In the genomic region with DNA sequence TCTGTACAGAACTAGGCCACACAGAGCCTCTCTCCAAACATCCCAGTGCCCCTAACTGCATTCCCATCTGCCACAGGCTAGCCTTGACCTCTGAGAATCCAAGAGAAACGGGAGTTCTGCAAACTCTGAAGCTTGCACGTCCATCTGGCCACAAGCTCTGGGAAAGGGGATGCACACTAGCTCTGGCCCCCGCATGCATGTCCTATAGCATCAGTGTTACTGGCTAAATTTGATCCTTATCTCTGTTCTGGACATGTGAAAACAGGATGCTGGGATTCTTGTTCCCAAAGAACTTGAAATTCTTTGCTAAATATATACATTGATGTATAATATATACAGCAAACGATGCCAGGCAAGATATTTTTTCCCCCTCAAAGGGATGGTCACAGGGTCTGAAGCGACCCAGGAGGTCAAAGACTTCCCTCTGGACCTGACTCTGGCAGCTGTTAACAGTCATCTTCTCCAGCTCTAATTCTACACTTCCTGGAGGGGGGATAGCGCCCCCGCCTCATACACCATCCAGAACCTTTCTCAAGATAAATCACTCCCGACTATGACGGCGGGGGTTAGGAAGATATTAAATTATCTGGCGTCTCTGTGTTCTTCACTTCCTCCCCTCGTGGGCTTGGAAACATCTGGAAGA, we compare ENCODE assay signal across 31 mouse cellular contexts. TPM values are rescaled to one million over a fixed set of nuclear protein-coding genes. Genes with fewer than 3 reads are reported as not detected.
DNase-seq lines count a peak whose midpoint lies in the region; ATAC-seq and TF ChIP-seq lines count a peak whose summit lies in the region.
"Had no signal": no experiment of that assay in that cellular context is flagged by ENCODE, and none has a peak within 500 bp of the region (broad histone marks: within the 10 kb centered on the region; RNA-seq: fewer than 3 reads in every experiment).

No protein-coding gene starts in this region.

- no peak for TF ChIP-seq CTCF in heart, postnatal 0 days (IDR thresholded peaks at IDR 0.05; ENCODE audit: low read depth)
- TF ChIP-seq CTCF in lung, adult 2 months (IDR thresholded peaks at IDR 0.05; ENCODE audit: insufficient read depth, low read length): no peak

- H3K9ac ChIP-seq in heart, postnatal 0 days (replicated peaks; ENCODE audit: low read depth, low read length): no peak overlapping the region
- H3K9ac ChIP-seq in lung, embryonic 16.5 days (ENCODE audit: low read length): no peak overlapping the region
- H3K9ac ChIP-seq: forebrain, embryonic 12.5 days; heart, embryonic 12.5 days; hindbrain, embryonic 14.5 days; limb, embryonic 15.5 days; liver, embryonic 15.5 days; midbrain, embryonic 12.5 days had no signal

- peaks cover 3% of the 10 kb centered on the region; the same call in 1 of the 2 replicates for H3K27me3 ChIP-seq in heart, postnatal 0 days (ENCODE audit: control insufficient read depth, insufficient read depth, low read length)
- H3K27me3 ChIP-seq in lung, embryonic 16.5 days (ENCODE audit: control insufficient read depth, insufficient read depth, low read depth, low read length): no peaks in the 10 kb centered on the region; the same call in 1 of the 2 replicates
- no peaks in the 10 kb centered on the region; the same call in 1 of the 2 replicates for H3K27me3 ChIP-seq in forebrain, embryonic 10.5 days (ENCODE audit: poor library complexity, severe bottlenecking)

- DNase-seq in heart, postnatal 0 days (ENCODE audit: low spot score): no peak
- no peak for DNase-seq in heart, postnatal 4 days
- no peak for DNase-seq in lung, adult 2 months
- peak; percentile 11 to 33 for DNase-seq in kidney, postnatal 36 days
- no peak for DNase-seq in forebrain, embryonic 10.5 days (ENCODE audit: extremely low spot score, low spot score)
- DNase-seq in cerebellum, postnatal 36 days: no peak
- no peak for DNase-seq in layer of hippocampus, postnatal 14 days (ENCODE audit: low spot score in 2 of 2)
- DNase-seq: adrenal gland, postnatal 25 days; cerebellum, adult 11 months; cerebellum, postnatal 10 days; gastrocnemius, postnatal 10 days; heart, adult 11 months; retina, postnatal 1 day; right cerebral cortex, postnatal 4 days; thymus, postnatal 25 days had no signal

- H3K4me3 ChIP-seq in heart, postnatal 0 days (ENCODE audit: low read depth, low read length): no peak overlapping the region
- no peak overlapping the region for H3K4me3 ChIP-seq in lung, embryonic 16.5 days (ENCODE audit: low read length)
- H3K4me3 ChIP-seq in lung, adult 2 months (replicated peaks; ENCODE audit: extremely low read depth, low read depth, low read length): no peak overlapping the region
- H3K4me3 ChIP-seq in forebrain, embryonic 10.5 days: no peak overlapping the region
- H3K4me3 ChIP-seq: forebrain, embryonic 12.5 days; heart, embryonic 12.5 days; limb, embryonic 15.5 days; liver, embryonic 15.5 days; midbrain, embryonic 12.5 days had no signal

- no peak overlapping the region for H3K4me2 ChIP-seq in heart, postnatal 0 days (ENCODE audit: low read depth, low read length)
- no peak overlapping the region for H3K4me2 ChIP-seq in lung, embryonic 16.5 days (ENCODE audit: low read depth, low read length)
- H3K4me2 ChIP-seq: forebrain, embryonic 12.5 days; heart, embryonic 12.5 days; hindbrain, embryonic 14.5 days; limb, embryonic 15.5 days; liver, embryonic 15.5 days; midbrain, embryonic 12.5 days had no signal

- H3K36me3 ChIP-seq in heart, postnatal 0 days (replicated peaks; ENCODE audit: control insufficient read depth, insufficient read depth, low read length): no peaks in the 10 kb centered on the region
- H3K36me3 ChIP-seq in lung, embryonic 16.5 days (ENCODE audit: control insufficient read depth, insufficient read depth, low read length): no peaks in the 10 kb centered on the region
- H3K36me3 ChIP-seq in forebrain, embryonic 10.5 days (replicated peaks): no peaks in the 10 kb centered on the region
- H3K36me3 ChIP-seq: forebrain, embryonic 12.5 days; G1E; heart, embryonic 12.5 days; limb, embryonic 15.5 days; liver, embryonic 15.5 days; midbrain, embryonic 12.5 days had no signal

- H3K4me1 ChIP-seq in heart, postnatal 0 days (ENCODE audit: control insufficient read depth, insufficient read depth): no peaks in the 10 kb centered on the region
- peaks cover 8% of the 10 kb centered on the region; the same call in 1 of the 2 replicates for H3K4me1 ChIP-seq in lung, embryonic 16.5 days (replicated peaks; ENCODE audit: control insufficient read depth, insufficient read depth, low read length)
- H3K4me1 ChIP-seq in lung, adult 2 months (ENCODE audit: control insufficient read depth, insufficient read depth, low read length): no peaks in the 10 kb centered on the region
- H3K4me1 ChIP-seq in forebrain, embryonic 10.5 days: no peaks in the 10 kb centered on the region
- H3K4me1 ChIP-seq: forebrain, embryonic 12.5 days; heart, embryonic 12.5 days; liver, embryonic 15.5 days; midbrain, embryonic 12.5 days had no signal

- WGBS in heart, postnatal 0 days: 54% methylated on average over 12 of the region's 12 CpGs
- 36% methylated on average over 12 of the region's 12 CpGs for WGBS in lung, embryonic 16.5 days
- WGBS in lung, adult 2 months: 42% methylated on average over 12 of the region's 12 CpGs
- 88% methylated on average over 12 of the region's 12 CpGs for WGBS in forebrain, embryonic 10.5 days

- no peak for TF ChIP-seq EP300 in heart, postnatal 0 days (IDR thresholded peaks at IDR 0.05; ENCODE audit: low read depth)

- no peaks in the 10 kb centered on the region for H3K9me3 ChIP-seq in heart, postnatal 0 days (replicated peaks; ENCODE audit: control insufficient read depth, low read length)
- no peaks in the 10 kb centered on the region for H3K9me3 ChIP-seq in lung, embryonic 16.5 days (ENCODE audit: control insufficient read depth, low read length)
- no peaks in the 10 kb centered on the region for H3K9me3 ChIP-seq in forebrain, embryonic 10.5 days
- H3K9me3 ChIP-seq: forebrain, embryonic 12.5 days; limb, embryonic 15.5 days; liver, embryonic 15.5 days; midbrain, embryonic 12.5 days had no signal

- no peak for TF ChIP-seq POLR2A in lung, adult 2 months (IDR thresholded peaks at IDR 0.05; ENCODE audit: borderline replicate concordance, extremely low read depth, low read depth, low read length)

- 0 out of 2 replicates have a peak, but pooled peaks have one; percentile 32 for ATAC-seq in heart, postnatal 0 days (ENCODE audit: insufficient read depth, low read depth)
- peak; percentile 81 for ATAC-seq in lung, embryonic 16.5 days (ENCODE audit: low read depth)

- H3K27ac ChIP-seq in heart, postnatal 0 days (ENCODE audit: low read depth): no peak overlapping the region
- peak overlapping the region; percentile 65 for H3K27ac ChIP-seq in lung, embryonic 16.5 days (ENCODE audit: low read length)
- no peak overlapping the region for H3K27ac ChIP-seq in forebrain, embryonic 10.5 days
- H3K27ac ChIP-seq: forebrain, embryonic 12.5 days; hindbrain, embryonic 14.5 days; limb, embryonic 15.5 days; liver, embryonic 15.5 days; midbrain, embryonic 12.5 days had no signal

RNA-seq across cellular contexts. Expression of a gene that starts 19.3 kb away (rescaled TPM):
- not detected in 2 replicates for total RNA-seq in heart, postnatal 0 days (2014; rRNA removed; ENCODE audit: low replicate concordance)
- polyA plus RNA-seq in heart, postnatal 0 days (2015; fragmentation: Nextera tagmentation; extraction: Ambion mirVana): not detected in 2 replicates
- total RNA-seq in heart, postnatal 4 days (2021): not detected
- not detected in 2 replicates for polyA plus RNA-seq in lung, embryonic 16.5 days (2015; fragmentation: Nextera tagmentation; extraction: Ambion mirVana)
- not detected in 2 replicates for polyA plus RNA-seq in lung, adult 2 months (2012; rRNA removed)
- polyA plus RNA-seq in forebrain, embryonic 10.5 days (2016; fragmentation: Nextera tagmentation; extraction: Ambion mirVana): not detected in 2 replicates
- not detected for total RNA-seq in layer of hippocampus, postnatal 14 days (2021)
- total RNA-seq: adrenal gland, postnatal 25 days; G1E; gastrocnemius, postnatal 10 days; heart, postnatal 25 days; layer of hippocampus, postnatal 25 days; left cerebral cortex, postnatal 36 days; megakaryocyte progenitor cell, adult 5-6 weeks; monocyte, adult 5-6 weeks had no signal
- polyA plus RNA-seq: forebrain, embryonic 12.5 days; frontal cortex, adult 2 months; G1E; heart, embryonic 12.5 days; hindbrain, embryonic 14.5 days; large intestine, adult 2 months; limb, embryonic 15.5 days; liver, embryonic 15.5 days; midbrain, embryonic 12.5 days; neural tube, embryonic 11.5 days had no signal

RNA-seq across cellular contexts. Expression of a gene that starts 36.5 kb away (rescaled TPM):
- total RNA-seq in heart, postnatal 0 days (2014; rRNA removed; ENCODE audit: low replicate concordance): not detected in 2 replicates
- not detected in 2 replicates for polyA plus RNA-seq in heart, postnatal 0 days (2015; fragmentation: Nextera tagmentation; extraction: Ambion mirVana)
- not detected for total RNA-seq in heart, postnatal 4 days (2021)
- not detected in 2 replicates for polyA plus RNA-seq in lung, embryonic 16.5 days (2015; fragmentation: Nextera tagmentation; extraction: Ambion mirVana)
- not detected in 2 replicates for polyA plus RNA-seq in lung, adult 2 months (2012; rRNA removed)
- not detected in 2 replicates for polyA plus RNA-seq in forebrain, embryonic 10.5 days (2016; fragmentation: Nextera tagmentation; extraction: Ambion mirVana)
- not detected for total RNA-seq in layer of hippocampus, postnatal 14 days (2021)
- total RNA-seq: adrenal gland, postnatal 25 days; G1E; gastrocnemius, postnatal 10 days; heart, postnatal 25 days; layer of hippocampus, postnatal 25 days; left cerebral cortex, postnatal 36 days; megakaryocyte progenitor cell, adult 5-6 weeks; monocyte, adult 5-6 weeks had no signal
- polyA plus RNA-seq: forebrain, embryonic 12.5 days; frontal cortex, adult 2 months; G1E; heart, embryonic 12.5 days; hindbrain, embryonic 14.5 days; large intestine, adult 2 months; limb, embryonic 15.5 days; liver, embryonic 15.5 days; midbrain, embryonic 12.5 days; neural tube, embryonic 11.5 days had no signal

Comparison
In these comparisons a context has a peak if more than half of its experiments do, and no peak if none do; other contexts are left out.
1. DNase-seq: peak in kidney, postnatal 36 days (2 of 2); none in heart, postnatal 0 days (single experiment), heart, postnatal 4 days (single experiment), lung, adult 2 months (single experiment), forebrain, embryonic 10.5 days (single experiment), cerebellum, postnatal 36 days (0 of 2) and layer of hippocampus, postnatal 14 days (0 of 2).